Mouse (Mus musculus) pancreas, adult 10 weeks (tissue): ENCODE data around the gene Gsx2. TPM values are rescaled to one million over a fixed set of nuclear protein-coding genes. Genes with fewer than 3 reads are reported as not detected.

Experiments
- polyA plus RNA-seq: library from polyadenylated mRNA; stranded (reverse); fragments of 350-450 nt; fragmentation: Illumina TruSeq; extraction: RNeasy Lipid Tissue Mini Kit (QIAGEN cat#74804); gene quantifications from one replicate; pipeline ENCODE4 v1.2.3, GENCODE M21; 2015; ENCODE audit warnings: low read depth, low replicate concordance; ENCODE audit not compliant: insufficient read depth

Gsx2 gene
- polyA plus RNA-seq = not detected

GRCm38 (mm10) chr5:75075383-75075941, at the start of gene Gsx2:
TSS of gene Gsx2 (plus strand) at chr5:75075601.

GRCm38 (mm10) chr5:75044310-75044904, 31.0 kb upstream of the Gsx2 start, which contains the start of gene Chic2:
TSS of gene Chic2 (minus strand) at chr5:75044774.

Other genes starting within 250 kb of the Gsx2 start
- 7.9 TPM for gene Chic2, start 30.8 kb upstream of the Gsx2 start, polyA plus RNA-seq
- 8.9 TPM for gene Pdgfra, start 76.7 kb downstream of the Gsx2 start, polyA plus RNA-seq